Mouse (Mus musculus): Measurements from ENCODE around the gene Abca7. TPM values are rescaled to one million over a fixed set of nuclear protein-coding genes. Genes with fewer than 3 reads are reported as not detected.

Abca7 gene
- total RNA-seq, 2 experiments from 2014 or later, result 10.7 to 11.0 TPM

GRCm38 (mm10) chr10:80057683-80058326 is 61.5 kb downstream of the Abca7 start:
- Histone ChIP-seq H3K4me3 (no peak overlapping the region), H3K27ac (0 out of 2 replicates have a peak overlapping the region, but pooled peaks have one; percentile 18)
- no peak for DNase-seq (ENCODE audit: low spot score in 2 of 2)
- TF ChIP-seq CTCF (conservative IDR thresholded peaks at IDR 0.05), result no peak

- H3K4me3 ChIP-seq, result no peak overlapping the region
- no peak for TF ChIP-seq CTCF (conservative IDR thresholded peaks at IDR 0.05)
- peak overlapping the region; percentile 46; the same call in 1 of the 2 replicates for H3K27ac ChIP-seq
- no peak for DNase-seq (ENCODE audit: low spot score in 2 of 2)
These were observed 66.8 kb downstream of the Abca7 start for GRCm38 (mm10) chr10:80063104-80063503.

GRCm38 (mm10) chr10:80063877-80064650 is 67.8 kb downstream of the Abca7 start:
- no peak for DNase-seq (ENCODE audit: low spot score in 2 of 2)
- Histone ChIP-seq H3K4me3 (no peak overlapping the region), H3K27ac (peak overlapping the region; percentile 46; the same call in 1 of the 2 replicates)
- TF ChIP-seq CTCF (conservative IDR thresholded peaks at IDR 0.05), result peak; percentile 38

Other genes starting within 250 kb of the Abca7 start
- gene Polrmt, start 249.9 kb upstream of the Abca7 start, total RNA-seq (2021), result 10 to 100 TPM; 44.5 to 50.6 TPM
- 1 to 10 TPM; 1.9 to 2.8 TPM for gene Fgf22, start 241.4 kb upstream of the Abca7 start, total RNA-seq (2021)
- gene Rnf126, start 229.5 kb upstream of the Abca7 start, total RNA-seq (2021), result 10 to 100 TPM; 85.0 to 88.3 TPM
- gene Fstl3, start 219.2 kb upstream of the Abca7 start, total RNA-seq (2021), result 1 to 10 TPM; 2.5 to 2.7 TPM
- under 1 TPM; 0.26 to 0.37 TPM for gene Prss57, start 205.5 kb upstream of the Abca7 start, total RNA-seq (2021)
- 100 to 1,000 TPM; 275 to 277 TPM for gene Palm, start 202.9 kb upstream of the Abca7 start, total RNA-seq (2021)
- gene Misp, start 175.5 kb upstream of the Abca7 start, total RNA-seq (2021), result 1 to 10 TPM in 1 of 2 experiments, under 1 TPM in 1; 0.54 to 1.1 TPM
- 10 to 100 TPM; 56.9 to 58.7 TPM for gene Ptbp1, start 142.1 kb upstream of the Abca7 start, total RNA-seq (2021)
- gene Prtn3, start 122.0 kb upstream of the Abca7 start, total RNA-seq (2021), result 1 to 10 TPM; 1.5 to 2.6 TPM
- 10 to 100 TPM; 33.7 to 37.1 TPM for gene Plppr3, start 121.9 kb upstream of the Abca7 start, total RNA-seq (2021)
- gene Elane, start 110.2 kb upstream of the Abca7 start, total RNA-seq (2021), result not detected
- gene Cfd, start 105.6 kb upstream of the Abca7 start, total RNA-seq (2021), result not detected
- 10 to 100 TPM; 57.7 to 59.3 TPM for gene Med16, start 87.6 kb upstream of the Abca7 start, total RNA-seq (2021)
- gene Gm26602, start 85.6 kb upstream of the Abca7 start, total RNA-seq (2021), result not detected
- 1 to 10 TPM; 5.6 to 7.1 TPM for gene Kiss1r, start 79.5 kb upstream of the Abca7 start, total RNA-seq (2021)
- gene R3hdm4, start 75.3 kb upstream of the Abca7 start, total RNA-seq (2021), result 100 to 1,000 TPM; 365 to 385 TPM
- gene Arid3a, start 69.5 kb upstream of the Abca7 start, total RNA-seq (2021), result 1 to 10 TPM; 7.5 to 8.5 TPM
- 10 to 100 TPM; 44.8 to 47.0 TPM for gene Wdr18, start 36.3 kb upstream of the Abca7 start, total RNA-seq (2021)
- gene Grin3b, start 25.8 kb upstream of the Abca7 start, total RNA-seq (2021), result under 1 TPM in 1 of 2 experiments, not detected in 1; 0.15 TPM
- gene Tmem259, start 12.2 kb upstream of the Abca7 start, total RNA-seq (2021), result 100 to 1,000 TPM; 124 TPM
- 1 to 10 TPM; 5.4 to 5.6 TPM for gene Cnn2, start 7.9 kb upstream of the Abca7 start, total RNA-seq (2021)
- 1 to 10 TPM; 3.7 to 4.4 TPM for gene Arhgap45, start 20.2 kb downstream of the Abca7 start, total RNA-seq (2021)
- 10 to 100 TPM; 77.8 to 79.1 TPM for gene Polr2e, start 43.3 kb downstream of the Abca7 start, total RNA-seq (2021)
- 100 to 1,000 TPM; 440 to 464 TPM for gene Gpx4, start 50.7 kb downstream of the Abca7 start, total RNA-seq (2021)
- 10 to 100 TPM; 22.4 to 23.4 TPM for gene Sbno2, start 109.1 kb downstream of the Abca7 start, total RNA-seq (2021)
- gene Stk11, start 119.3 kb downstream of the Abca7 start, total RNA-seq (2021), result 10 to 100 TPM; 96.8 to 97.7 TPM
- 100 to 1,000 TPM; 332 to 344 TPM for gene Atp5d, start 142.1 kb downstream of the Abca7 start, total RNA-seq (2021)
- gene Cbarp, start 144.3 kb downstream of the Abca7 start, total RNA-seq (2021), result 100 to 1,000 TPM; 331 to 341 TPM
- gene Midn, start 151.8 kb downstream of the Abca7 start, total RNA-seq (2021), result 10 to 100 TPM; 53.1 to 54.5 TPM
- gene Cirbp, start 169.5 kb downstream of the Abca7 start, total RNA-seq (2021), result 100 to 1,000 TPM in 1 of 2 experiments, 10 to 100 TPM in 1; 88.3 to 103 TPM
- gene 1600002K03Rik, start 176.4 kb downstream of the Abca7 start, total RNA-seq (2021), result 1 to 10 TPM; 7.0 to 7.4 TPM
- 1 to 10 TPM; 7.1 to 9.7 TPM for gene Efna2, start 183.0 kb downstream of the Abca7 start, total RNA-seq (2021)
- 10 to 100 TPM; 41.4 to 49.6 TPM for gene Mum1, start 229.9 kb downstream of the Abca7 start, total RNA-seq (2021)